Mouse (Mus musculus): ENCODE results near the gene Rtn4rl1. TPM values are rescaled to one million over a fixed set of nuclear protein-coding genes. Genes with fewer than 3 reads are reported as not detected.

Gene Rtn4rl1
- total RNA-seq, 2 experiments from 2014 or later = 0.54 to 1.1 TPM

DNA sequence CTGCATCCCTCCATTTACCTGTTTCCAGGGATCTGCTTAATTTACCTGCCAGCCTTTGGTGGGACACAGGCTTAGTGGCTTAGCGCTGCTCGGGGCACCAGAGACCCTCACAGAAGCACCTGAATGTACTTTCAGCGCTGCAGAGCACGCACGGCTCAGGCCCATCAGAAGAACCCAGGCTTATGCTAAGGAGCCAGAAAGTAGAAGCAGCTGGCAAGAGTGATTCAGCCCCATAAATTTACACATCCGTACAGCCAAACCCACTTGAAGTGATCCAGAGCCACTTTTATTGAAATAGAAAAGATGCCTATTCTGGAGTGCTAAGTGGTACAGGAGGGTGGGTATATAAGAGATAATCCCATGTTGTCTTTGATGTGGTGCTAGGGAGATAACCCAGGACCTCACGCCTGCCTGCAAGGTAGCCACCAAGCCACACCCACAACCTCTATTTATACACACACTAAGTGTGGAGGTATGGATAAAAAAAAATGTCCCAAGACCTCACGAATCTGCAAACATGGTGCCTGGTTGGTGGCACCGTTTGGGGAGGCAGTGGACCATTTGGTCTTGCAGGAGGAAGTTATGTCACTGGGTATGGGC, 102.9 kb downstream of the Rtn4rl1 start:
- intact Hi-C loops (cut with DNase I) = loop anchor here (10.0 kb wide), 2 partner anchors 312 to 352 kb away; no protein-coding TSS in a partner anchor
- no peak overlapping the region for H3K27ac ChIP-seq
- TF ChIP-seq CTCF (IDR thresholded peaks at IDR 0.05) = no peak
- DNase-seq = no peak
- H3K4me3 ChIP-seq = no peak overlapping the region

DNA sequence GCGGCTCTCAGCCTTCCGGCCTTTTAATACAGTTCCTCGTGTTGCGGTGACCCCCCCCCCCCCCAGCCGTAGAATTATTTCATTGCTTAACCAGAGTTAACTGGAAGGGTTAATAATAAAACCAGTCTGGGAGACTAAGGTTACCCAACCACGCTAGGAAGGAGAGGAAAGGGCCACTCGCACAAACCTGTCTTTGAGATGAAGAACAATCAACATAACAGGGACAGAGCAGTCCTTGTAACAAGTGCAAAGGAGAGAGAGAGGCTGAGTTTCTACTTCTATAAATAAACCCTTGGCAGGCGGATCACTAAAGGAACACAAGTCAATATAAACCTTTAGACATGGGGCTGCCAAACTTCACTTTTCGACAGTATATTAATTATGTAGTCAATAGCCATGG, 104.0 kb downstream of the Rtn4rl1 start:
- intact Hi-C loops (cut with DNase I) = loop anchor here (10.0 kb wide), 2 partner anchors 313 to 353 kb away; no protein-coding TSS in a partner anchor
- Histone ChIP-seq H3K27ac (no peak overlapping the region), H3K4me3 (peak overlapping the region; percentile 26)
- TF ChIP-seq CTCF (IDR thresholded peaks at IDR 0.05) = no peak
- DNase-seq = no peak

DNA sequence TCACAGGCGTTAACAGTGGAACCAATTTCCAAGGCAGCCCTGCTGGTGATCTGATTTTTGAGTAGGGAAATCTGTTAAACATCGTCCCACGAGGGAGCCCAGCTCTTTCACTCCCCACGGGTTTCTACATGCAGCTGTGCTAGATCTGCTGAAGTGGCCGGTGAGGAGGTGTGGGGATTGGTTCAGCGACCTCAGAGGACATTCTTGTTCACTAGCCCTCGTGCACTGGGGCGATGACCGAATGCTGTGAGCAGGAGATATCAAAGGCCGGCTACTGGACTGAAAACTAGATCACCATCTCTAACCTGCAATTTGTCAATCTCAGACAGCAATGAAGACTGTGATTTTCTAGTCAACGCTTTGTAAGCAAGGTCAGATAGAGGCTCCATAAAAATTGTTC, 104.9 kb downstream of the Rtn4rl1 start:
- no peak overlapping the region for H3K27ac ChIP-seq
- no peak for DNase-seq
- intact Hi-C loops (cut with DNase I) = loop anchor here (10.0 kb wide), 2 partner anchors 314 to 354 kb away; no protein-coding TSS in a partner anchor
- TF ChIP-seq CTCF (IDR thresholded peaks at IDR 0.05) = no peak
- H3K4me3 ChIP-seq = no peak overlapping the region

DNA sequence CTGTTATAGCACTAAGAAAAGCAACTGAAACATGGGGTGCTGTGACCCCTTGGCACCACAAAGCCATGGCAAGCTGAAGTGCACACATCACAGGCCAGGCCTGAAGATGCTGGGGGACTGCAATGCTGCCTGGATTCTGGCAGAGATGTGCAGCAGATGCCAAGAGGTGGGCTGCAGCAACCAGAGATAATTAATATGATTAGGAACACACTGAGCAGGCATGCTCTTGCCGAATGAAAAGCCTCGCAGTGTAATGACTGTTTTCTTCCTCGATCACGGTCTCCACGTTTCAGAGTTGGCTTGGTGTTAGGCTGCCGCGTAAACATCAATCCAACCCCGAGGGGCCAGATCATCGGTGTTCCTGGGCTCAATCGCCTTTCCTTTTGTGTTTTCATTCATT, 106.2 kb downstream of the Rtn4rl1 start:
- DNase-seq = no peak
- no peak overlapping the region for H3K27ac ChIP-seq
- intact Hi-C loops (cut with DNase I) = loop anchor here (10.0 kb wide), 2 partner anchors 315 to 355 kb away; no protein-coding TSS in a partner anchor
- no peak overlapping the region for H3K4me3 ChIP-seq
- TF ChIP-seq CTCF (IDR thresholded peaks at IDR 0.05) = no peak

DNA sequence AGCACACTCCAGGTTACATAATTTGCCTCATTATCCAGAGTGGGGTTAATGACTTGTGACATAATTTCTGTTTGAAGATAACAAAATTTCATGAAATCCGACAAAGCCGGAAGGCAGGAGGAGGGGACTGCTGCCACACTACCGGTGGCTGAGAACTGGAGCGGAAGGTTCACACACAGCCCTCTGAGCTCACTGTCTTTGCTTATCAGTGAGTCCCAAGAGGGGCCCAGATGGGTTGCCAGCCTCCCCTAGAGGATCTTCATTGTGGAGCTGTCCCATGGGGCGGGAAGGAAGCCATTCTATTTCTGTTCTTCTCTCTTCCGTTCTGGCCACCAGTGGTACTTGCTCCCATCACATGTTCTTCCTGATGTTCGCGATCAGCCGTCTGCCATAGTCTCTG, 107.4 kb downstream of the Rtn4rl1 start:
- Histone ChIP-seq H3K4me3 (no peak overlapping the region), H3K27ac (no peak overlapping the region)
- no peak for DNase-seq
- intact Hi-C loops (cut with DNase I) = no loop called here
- no peak for TF ChIP-seq CTCF (IDR thresholded peaks at IDR 0.05)

DNA sequence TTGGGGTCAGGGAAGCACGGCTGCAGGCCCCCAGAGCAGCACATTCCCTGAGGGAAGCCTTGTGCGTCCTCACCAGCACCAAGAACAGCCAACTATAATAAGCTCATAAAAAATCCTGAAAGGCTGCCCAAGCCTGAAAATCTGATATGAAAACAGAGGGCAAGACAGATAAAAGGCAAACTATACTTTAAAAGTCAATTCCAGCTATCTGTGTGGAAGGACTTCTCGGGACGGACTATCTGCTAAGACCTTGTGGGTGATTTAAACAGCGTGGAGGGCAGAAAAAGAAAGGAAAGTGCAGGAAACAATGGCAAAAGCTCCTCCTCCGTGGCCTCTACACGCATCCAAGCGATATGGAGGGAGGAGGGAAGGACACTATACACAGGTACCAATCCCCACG, 111.2 kb downstream of the Rtn4rl1 start:
- Histone ChIP-seq H3K4me3 (no peak overlapping the region), H3K27ac (no peak overlapping the region)
- no peak for TF ChIP-seq CTCF (IDR thresholded peaks at IDR 0.05)
- no peak for DNase-seq
- intact Hi-C loops (cut with DNase I) = no loop called here

DNA sequence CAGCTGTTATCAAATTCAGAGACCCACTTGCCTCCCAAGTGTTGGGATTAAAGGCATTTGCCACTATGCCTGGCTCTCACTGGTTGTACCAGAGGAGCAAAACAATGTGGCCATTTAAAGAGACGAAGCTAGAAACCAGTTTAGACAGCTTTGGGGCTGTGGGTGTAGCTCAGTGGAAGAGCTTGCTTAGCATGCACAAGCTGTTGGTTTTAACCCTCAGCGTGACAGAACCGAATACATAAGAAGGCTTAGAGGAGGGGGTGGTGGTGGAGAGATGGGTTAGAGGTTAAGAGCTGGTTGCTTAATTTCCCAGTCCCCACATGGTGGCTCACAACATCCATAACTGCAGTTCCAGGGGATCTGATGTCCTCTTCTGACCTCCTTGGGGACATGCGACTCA, 115.1 kb downstream of the Rtn4rl1 start:
- no peak overlapping the region for H3K4me3 ChIP-seq
- intact Hi-C loops (cut with DNase I) = no loop called here
- H3K27ac ChIP-seq = no peak overlapping the region
- no peak for TF ChIP-seq CTCF (IDR thresholded peaks at IDR 0.05)
- DNase-seq = no peak

DNA sequence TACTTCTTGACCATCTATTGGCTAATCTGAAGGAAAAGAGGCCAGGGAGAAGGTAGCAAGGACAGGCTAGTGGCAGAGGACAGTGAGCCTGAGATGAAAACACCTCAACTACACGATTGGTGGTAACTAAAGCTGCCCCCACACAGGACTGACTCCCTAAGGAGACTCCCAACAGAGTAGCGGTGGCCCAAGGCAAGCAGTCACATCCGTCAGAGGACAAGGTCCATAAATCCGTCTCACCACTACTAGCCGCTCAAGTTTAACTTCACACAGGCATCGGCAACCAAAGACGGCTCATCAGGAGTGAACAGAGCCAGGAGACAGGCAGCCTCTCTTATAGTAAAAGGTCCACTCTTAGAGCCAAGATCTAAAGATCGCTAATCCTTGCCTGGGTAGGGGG, 117.2 kb downstream of the Rtn4rl1 start:
- Histone ChIP-seq H3K27ac (no peak overlapping the region), H3K4me3 (no peak overlapping the region)
- DNase-seq = no peak
- intact Hi-C loops (cut with DNase I) = no loop called here
- TF ChIP-seq CTCF (IDR thresholded peaks at IDR 0.05) = no peak

DNA sequence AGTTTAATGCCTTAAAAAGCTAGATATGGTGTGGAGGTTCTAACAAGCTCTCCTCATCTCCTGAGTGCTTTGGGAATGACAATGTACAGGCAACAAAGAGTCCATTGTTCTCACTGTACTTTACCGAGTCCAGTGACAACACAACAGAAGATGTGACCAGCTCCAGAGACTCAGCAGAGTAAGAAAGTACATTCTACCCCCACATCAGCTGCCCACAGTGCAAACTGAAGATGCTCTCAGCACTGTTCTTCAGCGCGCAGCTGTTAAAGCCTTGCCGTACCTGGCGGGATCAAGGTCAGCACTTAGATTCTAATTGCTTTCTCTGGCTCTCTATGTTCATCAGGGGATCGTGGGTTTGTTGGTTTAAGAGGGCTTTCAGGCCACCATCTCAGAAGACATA, 118.2 kb downstream of the Rtn4rl1 start:
- no peak overlapping the region for H3K4me3 ChIP-seq
- no peak for TF ChIP-seq CTCF (IDR thresholded peaks at IDR 0.05)

DNA sequence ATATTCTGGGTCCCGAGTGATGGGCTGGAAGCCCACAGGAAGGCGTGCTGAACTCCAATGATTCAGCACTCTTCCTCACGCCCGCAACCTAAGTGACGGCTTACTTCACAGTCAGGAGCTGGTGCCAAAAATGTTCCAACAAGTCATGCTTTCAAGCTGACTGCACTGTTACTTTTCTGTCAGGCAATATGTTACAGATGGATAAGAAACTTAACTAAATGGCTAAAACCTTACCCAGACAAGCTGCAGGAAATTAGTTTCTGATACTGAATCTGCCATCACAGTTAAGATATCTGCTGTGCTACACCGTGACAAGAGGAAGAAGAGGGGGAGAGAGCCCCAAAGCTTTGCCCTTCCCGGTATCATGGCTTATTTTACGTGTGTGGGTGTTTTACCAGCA, 120.3 kb downstream of the Rtn4rl1 start:
- no peak overlapping the region for H3K27ac ChIP-seq
- no peak for DNase-seq
- intact Hi-C loops (cut with DNase I) = no loop called here

More for the DNA sequence above, 118.2 kb downstream of the Rtn4rl1 start:
- intact Hi-C loops (cut with DNase I) = no loop called here
- DNase-seq = no peak
- no peak overlapping the region for H3K27ac ChIP-seq

More for the DNA sequence above, 120.3 kb downstream of the Rtn4rl1 start:
- no peak for TF ChIP-seq CTCF (IDR thresholded peaks at IDR 0.05)
- no peak overlapping the region for H3K4me3 ChIP-seq

Small RNAs within 50 kb of the gene (microRNA-seq; reads per million reads assigned to microRNA genes)
- 359 reads per million, percentile 63 among the genes with 10 or more reads in this experiment for gene Mir132
- 6.5 reads per million for gene Mir212

Other genes starting within 250 kb of the Rtn4rl1 start
- gene Hic1, start 24.3 kb upstream of the Rtn4rl1 start, total RNA-seq (2021) = 1 to 10 TPM; 4.6 to 6.6 TPM
- gene Ovca2, start 14.9 kb upstream of the Rtn4rl1 start, total RNA-seq (2021) = 1 to 10 TPM; 2.5 to 3.6 TPM
- gene Dph1, start 2.5 kb upstream of the Rtn4rl1 start, total RNA-seq (2021) = 1 to 10 TPM; 5.5 to 6.2 TPM
- gene Rpa1, start 154.5 kb downstream of the Rtn4rl1 start, total RNA-seq (2021) = 10 to 100 TPM; 60.4 to 62.5 TPM
- gene Smyd4, start 154.7 kb downstream of the Rtn4rl1 start, total RNA-seq (2021) = 1 to 10 TPM; 4.0 to 4.3 TPM
- 100 to 1,000 TPM in 1 of 2 experiments, 10 to 100 TPM in 1; 55.5 to 168 TPM for gene Serpinf1, start 228.9 kb downstream of the Rtn4rl1 start, total RNA-seq (2021)
- not detected for gene Serpinf2, start 245.8 kb downstream of the Rtn4rl1 start, total RNA-seq (2021)